Mouse (Mus musculus): ENCODE results near the gene Sp2. TPM values are rescaled to one million over a fixed set of nuclear protein-coding genes. Genes with fewer than 3 reads are reported as not detected.

The Sp2 gene
- polyA plus RNA-seq, 1 experiment from 2014 or later = 18.6 TPM

DNA sequence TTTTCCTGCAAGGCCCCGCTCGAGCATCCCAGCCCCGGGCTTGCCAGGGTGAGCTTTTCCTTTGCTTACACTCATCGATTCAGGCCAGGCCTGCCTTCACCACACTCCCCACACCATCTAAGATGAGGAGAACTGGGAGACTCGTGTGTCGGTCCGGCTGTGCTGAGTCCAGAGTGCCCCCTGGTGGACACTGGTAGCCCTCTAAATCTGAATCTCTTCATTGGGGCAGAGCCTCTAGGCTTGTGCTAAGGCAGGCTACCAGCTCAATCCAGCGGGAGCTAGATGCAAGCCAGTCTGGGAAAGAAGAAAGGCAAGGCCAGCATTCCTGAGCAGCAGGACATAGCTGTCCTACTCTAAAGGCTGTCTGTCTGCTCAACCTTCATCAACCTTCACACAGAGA is 19.2 kb downstream of the Sp2 start:
- Histone ChIP-seq H3K4me1 (replicated peaks) (no peaks in the 10 kb centered on the region), H3K27ac (replicated peaks) (no peak overlapping the region), H3K27me3 (no peaks in the 10 kb centered on the region), H3K4me3 (no peak overlapping the region), H3K36me3 (peaks cover 40% of the 10 kb centered on the region), H3K9ac (no peak overlapping the region), H3K4me2 (no peak overlapping the region), H3K9me3 (no peaks in the 10 kb centered on the region)
- 21% methylated on average over 8 of the region's 8 CpGs for WGBS
- peak; percentile 74; the same call in 1 of the 2 replicates for ATAC-seq (ENCODE audit: low FRiP score, low read depth)

- no peak overlapping the region for H3K4me3 ChIP-seq
- 91% methylated on average over 10 of the region's 10 CpGs for WGBS
- H3K9ac ChIP-seq = no peak overlapping the region
- no peak overlapping the region for H3K27ac ChIP-seq (replicated peaks)
- H3K36me3 ChIP-seq = peaks cover 80% of the 10 kb centered on the region
- no peak overlapping the region for H3K4me2 ChIP-seq
- no peaks in the 10 kb centered on the region for H3K9me3 ChIP-seq
- no peaks in the 10 kb centered on the region for H3K27me3 ChIP-seq
- no peaks in the 10 kb centered on the region for H3K4me1 ChIP-seq (replicated peaks)
- no peak for ATAC-seq (ENCODE audit: low FRiP score, low read depth)
These were observed 25.5 kb downstream of the Sp2 start for GRCm38 (mm10) chr11:96957061-96957805.

- H3K27me3 ChIP-seq = no peaks in the 10 kb centered on the region
- peaks cover 80% of the 10 kb centered on the region for H3K36me3 ChIP-seq
- 60% methylated on average over 20 of the region's 20 CpGs for WGBS
- H3K4me3 ChIP-seq = no peak overlapping the region
- H3K4me1 ChIP-seq (replicated peaks) = no peaks in the 10 kb centered on the region
- no peak overlapping the region for H3K27ac ChIP-seq (replicated peaks)
- H3K9me3 ChIP-seq = no peaks in the 10 kb centered on the region
- H3K9ac ChIP-seq = no peak overlapping the region
- H3K4me2 ChIP-seq = no peak overlapping the region
- no peak; the same call in 1 of the 2 replicates for ATAC-seq (ENCODE audit: low FRiP score, low read depth)
These were observed 26.6 kb downstream of the Sp2 start for GRCm38 (mm10) chr11:96956009-96956724.

GRCm38 (mm10) chr11:96955094-96955493 is 27.7 kb downstream of the Sp2 start:
- H3K9ac ChIP-seq = no peak overlapping the region
- 95% methylated on average over 4 of the region's 4 CpGs for WGBS
- H3K4me2 ChIP-seq = no peak overlapping the region
- H3K36me3 ChIP-seq = peaks cover 75% of the 10 kb centered on the region
- H3K4me3 ChIP-seq = no peak overlapping the region
- H3K9me3 ChIP-seq = no peaks in the 10 kb centered on the region
- H3K4me1 ChIP-seq (replicated peaks) = no peaks in the 10 kb centered on the region
- ATAC-seq (ENCODE audit: low FRiP score, low read depth) = no peak
- no peaks in the 10 kb centered on the region for H3K27me3 ChIP-seq
- H3K27ac ChIP-seq (replicated peaks) = no peak overlapping the region

GRCm38 (mm10) chr11:96952896-96953295 is 29.9 kb downstream of the Sp2 start:
- no peak overlapping the region for H3K9ac ChIP-seq
- H3K4me1 ChIP-seq (replicated peaks) = no peaks in the 10 kb centered on the region
- no peak for ATAC-seq (ENCODE audit: low FRiP score, low read depth)
- no peak overlapping the region for H3K4me2 ChIP-seq
- WGBS = 86% methylated on average over 6 of the region's 6 CpGs
- H3K9me3 ChIP-seq = no peaks in the 10 kb centered on the region
- H3K27me3 ChIP-seq = no peaks in the 10 kb centered on the region
- no peak overlapping the region for H3K27ac ChIP-seq (replicated peaks)
- peaks cover 58% of the 10 kb centered on the region for H3K36me3 ChIP-seq
- no peak overlapping the region for H3K4me3 ChIP-seq

DNA sequence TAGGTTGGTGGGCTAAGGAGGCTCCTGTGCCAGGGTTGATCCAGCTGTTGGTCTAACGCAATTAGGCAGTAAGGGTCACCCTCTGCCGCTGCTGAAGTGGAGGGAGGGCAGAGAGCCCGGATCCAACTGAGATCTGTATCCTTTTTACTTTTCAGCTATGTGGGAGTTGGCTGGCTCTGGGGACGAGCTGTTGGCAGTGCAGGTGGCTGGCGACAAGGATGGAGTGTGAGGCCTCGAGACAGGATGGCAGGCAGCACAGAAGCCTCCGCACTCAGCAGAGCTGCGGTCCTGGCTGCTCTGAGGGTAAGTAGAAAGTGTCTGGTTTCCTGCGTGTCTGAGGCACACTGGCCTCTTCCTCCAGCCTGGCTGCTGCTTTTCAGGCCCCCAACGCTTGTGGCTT is 30.3 kb downstream of the Sp2 start:
- ATAC-seq (ENCODE audit: low FRiP score, low read depth) = no peak
- H3K27ac ChIP-seq (replicated peaks) = no peak overlapping the region
- H3K9me3 ChIP-seq = no peaks in the 10 kb centered on the region
- peaks cover 53% of the 10 kb centered on the region for H3K36me3 ChIP-seq
- no peak overlapping the region for H3K4me3 ChIP-seq
- H3K4me2 ChIP-seq = no peak overlapping the region
- no peaks in the 10 kb centered on the region for H3K27me3 ChIP-seq
- 83% methylated on average over 10 of the region's 10 CpGs for WGBS
- no peak overlapping the region for H3K9ac ChIP-seq
- H3K4me1 ChIP-seq (replicated peaks) = no peaks in the 10 kb centered on the region

DNA sequence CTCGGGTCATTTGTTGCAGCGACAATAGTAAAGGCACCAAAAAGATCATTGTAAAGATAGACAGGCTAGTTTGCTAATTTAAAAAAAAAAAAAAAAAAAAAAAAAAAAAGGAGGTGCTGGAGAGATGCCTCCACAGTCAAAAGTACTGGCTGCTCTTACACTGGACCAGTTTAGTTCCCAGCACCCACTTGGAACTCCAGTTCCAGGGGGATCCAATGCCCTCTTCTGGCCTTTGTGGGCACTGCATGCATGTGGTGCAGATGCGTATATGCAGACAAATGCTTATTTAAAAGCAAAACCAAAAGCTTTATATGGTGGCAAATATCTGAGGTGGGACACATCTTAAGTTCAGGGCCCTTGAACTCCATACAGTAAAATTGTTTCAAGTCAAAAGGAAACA is 32.0 kb downstream of the Sp2 start:
- Histone ChIP-seq H3K4me1 (replicated peaks) (peaks cover 9% of the 10 kb centered on the region; the same call in 1 of the 2 replicates), H3K4me3 (no peak overlapping the region), H3K27ac (replicated peaks) (no peak overlapping the region), H3K36me3 (peaks cover 42% of the 10 kb centered on the region), H3K9ac (no peak overlapping the region), H3K9me3 (no peaks in the 10 kb centered on the region), H3K4me2 (no peak overlapping the region), H3K27me3 (no peaks in the 10 kb centered on the region)
- no peak for ATAC-seq (ENCODE audit: low FRiP score, low read depth)
- 99% methylated on average over 3 of the region's 3 CpGs for WGBS

GRCm38 (mm10) chr11:96947849-96948248 is 34.9 kb downstream of the Sp2 start:
- peaks cover 15% of the 10 kb centered on the region for H3K36me3 ChIP-seq
- H3K9ac ChIP-seq = no peak overlapping the region
- no peaks in the 10 kb centered on the region for H3K27me3 ChIP-seq
- no peak overlapping the region for H3K4me3 ChIP-seq
- ATAC-seq (ENCODE audit: low FRiP score, low read depth) = no peak
- no peak overlapping the region for H3K27ac ChIP-seq (replicated peaks)
- no peak overlapping the region for H3K4me2 ChIP-seq
- peaks cover 34% of the 10 kb centered on the region for H3K4me1 ChIP-seq (replicated peaks)
- WGBS = 96% methylated on average over 4 of the region's 4 CpGs
- H3K9me3 ChIP-seq = no peaks in the 10 kb centered on the region

DNA sequence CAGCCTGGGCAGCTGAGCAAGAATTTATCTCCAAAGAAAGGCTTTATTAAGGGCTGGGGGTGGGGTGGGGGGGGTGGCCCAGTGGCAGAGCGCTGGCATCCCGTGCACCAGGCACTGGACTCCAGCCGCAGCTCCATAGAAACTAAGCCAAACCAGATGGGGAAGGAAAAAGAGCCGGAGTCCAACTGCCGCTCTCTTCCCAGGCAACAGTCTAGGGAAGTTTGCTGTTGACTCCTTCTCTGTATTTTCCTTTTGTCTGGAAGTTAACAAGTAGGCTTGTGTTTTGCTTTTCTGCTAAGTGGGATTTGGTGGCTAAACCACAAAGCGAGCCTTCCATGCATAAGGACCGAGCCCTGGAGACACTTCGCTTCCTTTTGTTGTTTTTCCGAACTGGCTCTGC is 36.3 kb downstream of the Sp2 start:
- Histone ChIP-seq H3K9ac (no peak overlapping the region), H3K9me3 (no peaks in the 10 kb centered on the region), H3K27me3 (no peaks in the 10 kb centered on the region), H3K4me1 (replicated peaks) (peaks cover 34% of the 10 kb centered on the region), H3K4me2 (no peak overlapping the region), H3K27ac (replicated peaks) (peak overlapping the region; percentile 65), H3K4me3 (no peak overlapping the region), H3K36me3 (peaks cover 8% of the 10 kb centered on the region)
- no peak for ATAC-seq (ENCODE audit: low FRiP score, low read depth)
- 62% methylated on average over 9 of the region's 9 CpGs for WGBS

- H3K4me1 ChIP-seq (replicated peaks) = peaks cover 34% of the 10 kb centered on the region
- ATAC-seq (ENCODE audit: low FRiP score, low read depth) = no peak
- H3K27ac ChIP-seq (replicated peaks) = no peak overlapping the region
- no peaks in the 10 kb centered on the region for H3K9me3 ChIP-seq
- WGBS = 83% methylated on average over 14 of the region's 14 CpGs
- H3K9ac ChIP-seq = no peak overlapping the region
- peak overlapping the region; percentile 87 for H3K4me2 ChIP-seq
- no peaks in the 10 kb centered on the region for H3K27me3 ChIP-seq
- H3K36me3 ChIP-seq = no peaks in the 10 kb centered on the region
- peak overlapping the region; percentile 52 for H3K4me3 ChIP-seq
These were observed 37.7 kb downstream of the Sp2 start for GRCm38 (mm10) chr11:96944844-96945580.

- peak; percentile 97 for ATAC-seq (ENCODE audit: low FRiP score, low read depth)
- Histone ChIP-seq H3K36me3 (no peaks in the 10 kb centered on the region), H3K27me3 (no peaks in the 10 kb centered on the region), H3K4me2 (peak within 1 kb of the TSS; percentile 87), H3K4me3 (peak within 1 kb of the TSS; percentile 52), H3K9me3 (no peaks in the 10 kb centered on the region), H3K9ac (peak within 1 kb of the TSS; percentile 57), H3K4me1 (replicated peaks) (peaks cover 34% of the 10 kb centered on the region), H3K27ac (replicated peaks) (peak within 1 kb of the TSS; percentile 71)
- under 1% methylated on average over 29 of the region's 29 CpGs for WGBS
These were observed 38.9 kb downstream of the Sp2 start, which contains the start of gene Pnpo for GRCm38 (mm10) chr11:96943746-96944304. Gene Pnpo (minus strand): TSS chr11:96943986.

Measured in hindbrain, embryonic 15.5 days (tissue).